Mouse (Mus musculus) myocyte (in vitro differentiated cells): ENCODE results near the gene Lrrc56. TPM values are rescaled to one million over a fixed set of nuclear protein-coding genes. Genes with fewer than 3 reads are reported as not detected.
A peak's percentile ranks its signal among the peaks of the same experiment; 100 is the strongest.
"Not testable (repeated sequence)": the region's sequence is repeated elsewhere in the genome, so short reads cannot be mapped to it uniquely, and the experiment has no call there.

ENCODE experiments used
- H3K27me3 ChIP-seq: one replicate; pipeline ENCODE4 v1.6.1; 2011; ENCODE audit not compliant: control insufficient read depth, insufficient read depth, insufficient read length
- H3K36me3 ChIP-seq: one replicate; pipeline ENCODE4 v1.6.1; 2011; ENCODE audit not compliant: control insufficient read depth, insufficient read depth
- H3K4me2 ChIP-seq: one replicate; pipeline ENCODE4 v1.6.1; 2011; ENCODE audit warnings: low read depth, control low read depth
- H3K4me3 ChIP-seq: one replicate; pipeline ENCODE4 v1.5.1; 2011; ENCODE audit warnings: mild to moderate bottlenecking, control low read depth, moderate library complexity
- H3K79me2 ChIP-seq: one replicate; pipeline ENCODE4 v1.6.1; 2011; ENCODE audit not compliant: control insufficient read depth, insufficient read depth
- H3ac ChIP-seq: one replicate; pipeline ENCODE4 v1.6.1; 2011; ENCODE audit not compliant: control insufficient read depth, insufficient read length
- CEBPB ChIP-seq: IDR thresholded peaks from 2 replicates; pipeline ENCODE4 v1.6.1; 2011; ENCODE audit warnings: mild to moderate bottlenecking, moderate library complexity; ENCODE audit not compliant: poor library complexity, insufficient read depth, severe bottlenecking
- E2F4 ChIP-seq: IDR thresholded peaks from one replicate; pipeline ENCODE4 v1.6.1; 2011; ENCODE audit warnings: mild to moderate bottlenecking, control low read depth, moderate library complexity; ENCODE audit not compliant: insufficient read depth
- MAX ChIP-seq: IDR thresholded peaks from one replicate; pipeline ENCODE4 v1.6.1; 2011; ENCODE audit warnings: low read depth, mild to moderate bottlenecking, control low read depth
- MYOD1 ChIP-seq, 3 experiments: IDR thresholded peaks; one replicate each; pipeline ENCODE4 v1.6.1; 2011; ENCODE audit warnings: control low read depth in 2 of 3, low read depth in 2 of 3, mild to moderate bottlenecking in 2 of 3, moderate library complexity in 1 of 3; ENCODE audit not compliant: insufficient read length in 2 of 3, control insufficient read depth in 1 of 3
- MYOG ChIP-seq, 3 experiments: IDR thresholded peaks; one replicate each; pipeline ENCODE4 v1.6.1; 2011; ENCODE audit warnings: control low read depth in 2 of 3, low read depth in 2 of 3, mild to moderate bottlenecking in 2 of 3; ENCODE audit not compliant: insufficient read length in 2 of 3, control insufficient read depth in 1 of 3, insufficient read depth in 1 of 3
- POLR2A ChIP-seq: IDR thresholded peaks from one replicate; pipeline ENCODE4 v1.6.1; 2011; ENCODE audit warnings: low read depth, mild to moderate bottlenecking, control low read depth, moderate library complexity; ENCODE audit not compliant: insufficient read length
- POLR2AphosphoS2 ChIP-seq: IDR thresholded peaks from one replicate; pipeline ENCODE4 v1.6.1; 2011; ENCODE audit warnings: low read depth, control low read depth; ENCODE audit not compliant: insufficient read length
- REST ChIP-seq: IDR thresholded peaks from one replicate; pipeline ENCODE4 v1.6.1; 2011; ENCODE audit warnings: mild to moderate bottlenecking, control low read depth, moderate library complexity; ENCODE audit not compliant: insufficient read depth, insufficient read length
- SRF ChIP-seq: IDR thresholded peaks from one replicate; pipeline ENCODE4 v1.6.1; 2011; ENCODE audit warnings: low read depth; ENCODE audit not compliant: control insufficient read depth, insufficient read length
- TCF12 ChIP-seq: IDR thresholded peaks from one replicate; pipeline ENCODE4 v1.6.1; 2011; ENCODE audit warnings: mild to moderate bottlenecking, control low read depth; ENCODE audit not compliant: poor library complexity, insufficient read depth, severe bottlenecking
- TCF3 ChIP-seq: IDR thresholded peaks from one replicate; pipeline ENCODE4 v1.6.1; 2011; ENCODE audit warnings: low read depth, control low read depth; ENCODE audit not compliant: insufficient read length
- USF1 ChIP-seq: IDR thresholded peaks from one replicate; pipeline ENCODE4 v1.6.1; 2011; ENCODE audit warnings: low read depth, mild to moderate bottlenecking, control low read depth, moderate library complexity
- polyA plus RNA-seq: library from polyadenylated mRNA; unstranded; fragments of >200 nt; fragmentation: generic; extraction: Trizol; gene quantifications from one replicate; pipeline ENCODE4 v1.2.1, GENCODE M21; 2012; ENCODE audit warnings: missing spikeins

Lrrc56 gene
- polyA plus RNA-seq, 1 experiment = 1.1 TPM

DNA sequence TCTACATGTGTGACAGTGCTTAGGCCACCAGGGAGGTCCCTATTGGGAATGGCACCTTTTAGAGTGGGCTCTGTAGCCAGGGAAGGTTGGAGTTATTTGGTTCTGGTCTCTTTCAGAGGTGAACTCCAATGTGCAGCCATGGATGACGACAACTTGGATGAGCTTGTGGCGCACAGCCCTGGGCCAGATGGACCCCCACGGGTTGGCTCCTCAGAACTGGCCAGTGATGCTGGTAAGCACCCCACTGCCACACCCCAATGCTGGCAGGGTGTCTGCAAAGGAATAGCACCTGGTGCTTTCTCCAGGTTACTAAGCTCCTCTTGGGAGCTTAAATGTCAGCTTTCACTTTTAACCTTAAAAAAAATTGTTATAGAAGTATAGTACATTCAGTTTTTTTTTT is 37.2 kb downstream of the Lrrc56 start:
- Histone ChIP-seq H3K79me2 (peaks cover 67% of the 10 kb centered on the region), H3K27me3 (no peaks in the 10 kb centered on the region), H3K4me3 (no peak overlapping the region), H3K4me2 (peak overlapping the region; percentile 97), H3ac (no peak overlapping the region), H3K36me3 (peaks cover 38% of the 10 kb centered on the region)
- TF ChIP-seq TCF3 (no peak), SRF (no peak)

DNA sequence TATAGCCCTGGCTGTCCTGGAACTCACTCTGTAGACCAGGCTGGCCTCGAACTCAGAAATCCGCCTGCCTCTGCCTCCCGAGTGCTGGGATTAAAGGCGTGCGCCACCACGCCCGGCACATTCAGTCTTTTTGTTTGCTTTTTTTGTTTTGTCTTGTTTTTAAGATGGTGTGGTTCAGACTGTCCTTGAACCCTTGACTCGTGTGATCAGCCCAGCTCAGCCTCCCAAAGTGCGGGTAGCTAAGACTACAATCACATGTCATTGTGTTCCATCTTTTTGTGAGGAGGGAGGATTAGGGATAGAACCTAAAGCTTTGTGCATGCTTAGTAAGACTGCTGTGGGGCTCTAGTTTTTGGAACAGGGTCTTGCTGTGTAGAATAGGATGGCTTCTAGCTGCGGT is 37.6 kb downstream of the Lrrc56 start:
- no peak overlapping the region for H3ac ChIP-seq
- TF ChIP-seq MYOD1 (IDR thresholded peaks at IDR 0.05; ENCODE audit: control insufficient read depth in 1 of 3, insufficient read length in 2 of 3, low read depth in 2 of 3) (no peak), POLR2AphosphoS2 (no peak), USF1 (no peak), MAX (no peak), SRF (no peak), CEBPB (no peak), REST (no peak), POLR2A (no peak), TCF3 (no peak), E2F4 (no peak), MYOG (IDR thresholded peaks at IDR 0.05; ENCODE audit: control insufficient read depth in 1 of 3, insufficient read depth in 1 of 3, insufficient read length in 2 of 3, low read depth in 2 of 3) (no peak), TCF12 (no peak)
- no peak overlapping the region for H3K4me3 ChIP-seq
- peaks cover 68% of the 10 kb centered on the region for H3K79me2 ChIP-seq
- peaks cover 38% of the 10 kb centered on the region for H3K36me3 ChIP-seq
- no peaks in the 10 kb centered on the region for H3K27me3 ChIP-seq
- H3K4me2 ChIP-seq = no peak overlapping the region

DNA sequence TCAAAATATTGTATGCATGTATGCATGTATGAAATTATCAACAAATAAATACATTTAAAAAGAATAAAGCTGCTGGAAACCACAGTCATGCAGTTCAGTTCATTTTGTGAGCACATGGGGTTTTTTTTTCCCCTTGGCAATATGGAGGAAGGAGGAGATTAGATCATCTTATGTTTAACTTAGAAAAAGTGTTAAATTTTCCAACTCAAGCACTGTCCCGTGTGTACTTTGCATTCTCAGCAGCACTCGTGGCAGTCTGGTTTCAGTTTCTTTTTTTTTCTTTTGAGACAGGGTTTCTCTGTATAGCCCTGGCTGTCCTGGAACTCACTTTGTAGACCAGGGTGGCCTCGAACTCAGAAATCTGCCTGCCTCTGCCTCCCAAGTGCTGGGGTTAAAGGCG is 56.5 kb downstream of the Lrrc56 start:
- not testable (repeated sequence) for H3ac ChIP-seq, H3K79me2 ChIP-seq, H3K4me3 ChIP-seq, H3K27me3 ChIP-seq, H3K4me2 ChIP-seq
- H3K36me3 ChIP-seq = peaks cover 50% of the 10 kb centered on the region

- H3K4me2 ChIP-seq = no peak overlapping the region
- no peak overlapping the region for H3K4me3 ChIP-seq
- H3K79me2 ChIP-seq = no peaks in the 10 kb centered on the region
- H3K36me3 ChIP-seq = peaks cover 52% of the 10 kb centered on the region
- H3K27me3 ChIP-seq = no peaks in the 10 kb centered on the region
- no peak for TF ChIP-seq POLR2AphosphoS2
- TF ChIP-seq SRF = no peak
- no peak for TF ChIP-seq CEBPB
- TF ChIP-seq USF1 = no peak
- TF ChIP-seq TCF12 = no peak
- no peak for TF ChIP-seq TCF3
- no peak for TF ChIP-seq MAX
- TF ChIP-seq MYOD1 (IDR thresholded peaks at IDR 0.05; ENCODE audit: control insufficient read depth in 1 of 3, insufficient read length in 2 of 3, low read depth in 2 of 3) = no peak
- TF ChIP-seq E2F4 = no peak
- TF ChIP-seq REST = no peak
- no peak overlapping the region for H3ac ChIP-seq
Observed at GRCm38 (mm10) chr7:141256159-141256558, 62.2 kb downstream of the Lrrc56 start.

Other genes starting within 250 kb of the Lrrc56 start
- gene Ifitm5, start 243.9 kb upstream of the Lrrc56 start, polyA plus RNA-seq = 0.47 TPM
- 0.12 TPM for gene Gm45717, start 238.2 kb upstream of the Lrrc56 start, polyA plus RNA-seq
- gene Ifitm2, start 238.2 kb upstream of the Lrrc56 start, polyA plus RNA-seq = 493 TPM
- gene Ifitm1, start 226.9 kb upstream of the Lrrc56 start, polyA plus RNA-seq = 19.9 TPM
- 1,312 TPM for gene Ifitm3, start 183.4 kb upstream of the Lrrc56 start, polyA plus RNA-seq
- 4.4 TPM for gene Ifitm6, start 176.2 kb upstream of the Lrrc56 start, polyA plus RNA-seq
- not detected for gene Gm17387, start 165.0 kb upstream of the Lrrc56 start, polyA plus RNA-seq
- gene B4galnt4, start 133.1 kb upstream of the Lrrc56 start, polyA plus RNA-seq = 0.46 TPM
- 0.25 TPM for gene Pkp3, start 115.9 kb upstream of the Lrrc56 start, polyA plus RNA-seq
- 4.8 TPM for gene Sigirr, start 93.6 kb upstream of the Lrrc56 start, polyA plus RNA-seq
- not detected for gene Ano9, start 76.4 kb upstream of the Lrrc56 start, polyA plus RNA-seq
- gene Ptdss2, start 71.8 kb upstream of the Lrrc56 start, polyA plus RNA-seq = 28.0 TPM
- 276 TPM for gene Rnh1, start 21.3 kb upstream of the Lrrc56 start, polyA plus RNA-seq
- 215 TPM for gene Hras, start 152 bp upstream of the Lrrc56 start, polyA plus RNA-seq
- 0.10 TPM for gene Lmntd2, start 19.9 kb downstream of the Lrrc56 start, polyA plus RNA-seq
- 54.5 TPM for gene Rassf7, start 21.7 kb downstream of the Lrrc56 start, polyA plus RNA-seq
- 44.5 TPM for gene Phrf1, start 34.6 kb downstream of the Lrrc56 start, polyA plus RNA-seq
- 0.97 TPM for gene Irf7, start 72.3 kb downstream of the Lrrc56 start, polyA plus RNA-seq
- gene Cdhr5, start 82.6 kb downstream of the Lrrc56 start, polyA plus RNA-seq = 0.07 TPM
- gene Sct, start 85.0 kb downstream of the Lrrc56 start, polyA plus RNA-seq = 0.68 TPM
- not detected for gene Drd4, start 97.8 kb downstream of the Lrrc56 start, polyA plus RNA-seq
- 11.8 TPM for gene Deaf1, start 133.5 kb downstream of the Lrrc56 start, polyA plus RNA-seq
- 12.5 TPM for gene Tmem80, start 133.6 kb downstream of the Lrrc56 start, polyA plus RNA-seq
- 0.44 TPM for gene Eps8l2, start 144.7 kb downstream of the Lrrc56 start, polyA plus RNA-seq
- gene Taldo1, start 198.0 kb downstream of the Lrrc56 start, polyA plus RNA-seq = 259 TPM
- gene Gatd1, start 220.0 kb downstream of the Lrrc56 start, polyA plus RNA-seq = 16.3 TPM
- 0.25 TPM for gene Cend1, start 235.3 kb downstream of the Lrrc56 start, polyA plus RNA-seq
- 8.8 TPM for gene Slc25a22, start 243.7 kb downstream of the Lrrc56 start, polyA plus RNA-seq
- 1.9 TPM for gene Pidd1, start 249.9 kb downstream of the Lrrc56 start, polyA plus RNA-seq